Mouse (Mus musculus): ENCODE measurements around the gene Slc16a14.

- TF ChIP-seq CTCF (IDR thresholded peaks at IDR 0.05; ENCODE audit: low read depth) (no peak), EP300 (IDR thresholded peaks at IDR 0.05; ENCODE audit: low read depth) (no peak)
These were observed 43.2 kb downstream of the Slc16a14 start for GRCm38 (mm10) chr1:84891746-84892145.
